Mouse (Mus musculus): ENCODE data around the gene Fign.

Gene Fign

DNA sequence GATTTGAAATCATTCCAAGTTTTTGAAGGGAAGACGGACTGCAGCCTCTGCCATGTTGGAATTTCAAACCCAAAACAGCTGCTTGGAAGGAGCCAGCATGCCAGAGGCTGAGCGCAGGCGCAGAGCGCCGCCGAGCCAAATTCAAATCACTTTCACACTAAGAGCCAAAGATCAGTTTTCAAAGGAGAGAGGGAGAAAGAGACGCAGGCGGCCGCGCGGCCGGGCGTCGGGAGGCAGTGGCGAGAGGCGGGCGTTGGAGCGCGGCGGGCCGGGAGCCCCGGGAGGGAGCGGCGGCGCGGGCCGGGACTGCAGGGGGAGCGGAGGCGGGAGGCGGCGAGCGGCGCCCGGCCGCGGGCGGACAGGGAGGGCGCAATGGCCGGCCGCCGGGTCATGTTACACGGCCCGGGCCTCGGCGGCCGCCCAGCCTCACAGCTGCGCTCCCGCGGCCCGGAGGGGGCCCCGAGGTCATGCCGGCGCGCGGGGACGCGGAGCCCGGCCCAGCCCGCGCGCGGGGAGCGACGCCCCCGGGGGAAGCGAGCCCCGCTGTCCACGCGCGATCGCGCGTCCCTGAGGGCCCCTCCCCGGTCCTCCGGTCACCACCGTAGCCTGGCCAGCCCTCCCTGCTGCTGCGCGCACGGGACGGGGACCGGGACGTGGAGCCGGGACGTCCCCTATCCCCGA lies at the start of gene Fign:
Gene Fign (minus strand): TSS at position 102 of the 681 bp plus-strand sequence.
- DNase-seq (ENCODE audit: low spot score in 2 of 2): peak; percentile 69 to 81

DNA sequence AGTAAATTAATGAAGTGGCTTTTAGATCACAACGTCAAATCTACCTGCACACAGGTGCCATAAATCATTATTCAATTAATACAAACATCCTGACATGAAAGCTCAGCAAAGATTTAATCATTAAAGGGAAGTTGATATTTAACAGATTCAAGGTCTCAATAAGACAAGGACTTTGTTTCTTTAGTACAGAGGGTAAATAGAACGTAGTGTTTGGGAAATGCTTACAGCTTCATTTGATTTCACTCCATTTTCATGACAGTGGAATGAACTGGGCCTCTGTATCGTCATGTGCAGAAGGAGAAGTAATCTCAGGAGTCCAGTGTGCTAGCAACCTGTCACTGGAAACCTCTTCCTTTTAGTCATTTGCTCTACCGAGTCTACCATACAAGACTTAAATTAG lies 35.8 kb upstream of the Fign start:
- no peak for DNase-seq (ENCODE audit: low spot score in 2 of 2)

DNA sequence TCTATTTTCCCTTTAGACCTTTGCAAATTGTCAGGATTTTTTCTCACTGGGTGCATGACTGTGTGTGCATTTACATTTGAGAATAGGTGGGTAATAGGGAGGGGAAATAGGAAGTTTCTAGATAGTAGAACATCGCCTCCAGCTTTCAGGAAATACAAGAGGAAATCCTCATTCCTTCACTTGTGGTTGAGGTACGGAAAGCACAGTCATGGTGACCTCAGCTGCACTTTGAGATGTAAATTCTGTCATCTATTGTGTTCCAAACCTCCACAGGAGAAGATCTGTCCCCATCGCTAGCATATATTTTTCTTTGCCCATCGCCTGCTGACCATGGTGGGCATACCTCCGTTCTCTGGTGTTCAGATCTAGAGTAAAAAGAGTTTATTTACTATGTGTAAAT lies 22.7 kb upstream of the Fign start:
- DNase-seq (ENCODE audit: low spot score in 2 of 2): no peak

DNA sequence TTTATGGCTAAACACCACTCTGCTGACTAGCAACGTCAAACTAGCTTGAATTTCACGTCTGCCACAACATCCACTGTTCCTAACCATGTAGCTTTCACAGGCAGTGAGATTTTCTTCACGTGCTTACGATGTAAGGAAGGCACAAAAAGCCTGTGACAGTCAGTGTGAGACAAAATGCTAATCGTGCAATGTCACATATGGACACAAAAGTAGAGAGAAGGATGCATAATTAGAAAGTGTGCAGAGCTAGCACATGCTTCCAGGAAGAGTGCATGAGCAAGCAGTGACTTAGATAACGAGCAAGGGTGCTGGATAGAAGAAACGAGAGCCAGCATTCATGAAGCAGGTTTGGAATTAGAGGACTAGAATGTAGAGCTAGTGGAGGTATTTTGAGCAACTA lies 18.8 kb upstream of the Fign start:
- DNase-seq (ENCODE audit: low spot score in 2 of 2): no peak

DNA sequence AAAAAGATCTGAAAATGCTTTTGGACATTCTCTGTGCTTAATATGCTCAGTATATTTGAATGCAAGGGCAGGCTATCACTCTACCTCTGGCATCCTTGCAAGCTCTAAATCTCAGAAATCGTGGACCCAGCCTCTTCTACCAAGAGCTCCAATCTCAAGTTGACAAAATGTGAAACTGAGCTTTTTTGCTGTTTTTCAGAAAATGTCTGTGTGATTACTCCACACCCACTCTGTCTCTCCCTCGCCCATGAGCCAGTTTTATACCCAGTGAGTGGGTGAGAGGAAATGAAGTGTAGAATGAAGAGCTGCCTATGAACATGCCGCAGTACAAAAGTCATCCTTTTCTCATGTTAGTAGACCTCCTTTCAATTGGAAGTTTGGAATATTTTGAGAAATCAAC lies 13.3 kb upstream of the Fign start:
- DNase-seq (ENCODE audit: low spot score in 2 of 2): no peak

DNA sequence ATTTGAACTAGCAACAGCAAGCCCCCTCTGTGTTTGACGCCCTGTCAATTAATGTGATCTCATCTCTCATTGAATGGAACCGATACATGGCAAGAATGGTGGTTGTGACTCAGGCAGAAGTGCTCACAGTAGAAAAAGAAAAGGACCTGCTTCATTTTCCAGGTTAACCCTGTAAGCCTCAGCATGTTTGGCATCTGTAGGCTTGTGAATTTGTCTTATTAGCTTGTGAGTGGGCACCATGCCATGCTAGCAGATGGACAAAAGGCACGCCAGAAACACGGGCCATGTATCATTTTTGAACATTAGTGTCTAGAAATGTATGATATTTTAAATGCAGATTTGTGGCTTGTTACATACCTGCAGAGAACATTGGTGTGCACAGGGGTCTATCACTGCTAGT lies 12.0 kb upstream of the Fign start:
- no peak for DNase-seq (ENCODE audit: low spot score in 2 of 2)

DNA sequence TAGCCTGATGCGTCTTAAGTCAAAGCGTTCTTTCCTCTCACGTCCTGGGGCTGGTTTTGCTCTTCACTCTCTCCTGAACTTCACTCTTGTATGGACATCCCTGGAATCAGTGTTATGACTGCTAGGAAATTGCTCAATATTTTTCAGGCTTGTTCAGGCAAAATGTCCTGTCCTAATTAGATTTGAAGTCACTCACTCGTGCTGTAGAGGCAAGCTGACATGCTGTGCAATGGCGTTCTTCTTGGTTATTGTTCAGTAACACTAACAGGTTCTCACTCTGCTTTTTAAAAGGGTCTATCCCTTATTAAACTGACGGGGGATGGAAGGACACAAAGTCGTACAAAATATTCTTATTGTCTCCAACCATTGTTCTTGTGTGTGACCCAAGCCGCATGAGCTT lies 10.2 kb upstream of the Fign start:
- no peak for DNase-seq (ENCODE audit: low spot score in 2 of 2)

DNA sequence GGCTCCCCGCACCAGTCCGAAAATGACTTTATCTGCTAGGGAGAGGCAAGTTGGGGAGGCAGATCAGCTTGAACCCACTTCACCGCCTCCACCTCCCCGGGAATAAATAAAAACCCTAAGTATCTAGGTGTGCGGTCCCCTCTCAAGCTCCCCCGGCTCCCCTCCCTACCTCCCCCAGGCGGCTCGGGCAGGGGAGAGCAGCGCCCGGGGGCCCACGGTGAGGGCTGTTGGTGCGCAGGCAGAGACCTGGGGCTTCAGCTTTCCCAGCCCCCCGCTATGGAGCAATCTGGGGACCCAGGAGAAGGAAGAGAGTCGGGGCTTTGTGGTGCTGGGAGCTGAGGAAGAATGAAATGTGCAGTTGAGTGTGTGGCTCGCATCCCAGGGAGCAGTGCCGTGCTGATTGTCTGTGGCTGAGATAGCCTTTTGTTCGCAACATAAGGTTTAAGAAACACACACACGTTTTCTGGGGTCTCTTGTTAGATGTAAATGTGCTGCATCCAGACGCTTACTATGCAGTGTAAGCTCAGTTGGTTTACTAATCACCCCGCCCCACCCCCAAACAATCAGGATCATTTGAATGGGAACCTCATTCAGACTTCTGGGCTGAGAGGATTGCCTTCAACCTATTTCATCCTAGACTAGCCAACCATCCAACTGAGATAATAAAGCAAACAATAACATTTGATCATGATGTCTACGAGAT lies 931 bp upstream of the Fign start:
- peak in 1 of 2 experiments; percentile 13 for DNase-seq (ENCODE audit: low spot score in 2 of 2)

DNA sequence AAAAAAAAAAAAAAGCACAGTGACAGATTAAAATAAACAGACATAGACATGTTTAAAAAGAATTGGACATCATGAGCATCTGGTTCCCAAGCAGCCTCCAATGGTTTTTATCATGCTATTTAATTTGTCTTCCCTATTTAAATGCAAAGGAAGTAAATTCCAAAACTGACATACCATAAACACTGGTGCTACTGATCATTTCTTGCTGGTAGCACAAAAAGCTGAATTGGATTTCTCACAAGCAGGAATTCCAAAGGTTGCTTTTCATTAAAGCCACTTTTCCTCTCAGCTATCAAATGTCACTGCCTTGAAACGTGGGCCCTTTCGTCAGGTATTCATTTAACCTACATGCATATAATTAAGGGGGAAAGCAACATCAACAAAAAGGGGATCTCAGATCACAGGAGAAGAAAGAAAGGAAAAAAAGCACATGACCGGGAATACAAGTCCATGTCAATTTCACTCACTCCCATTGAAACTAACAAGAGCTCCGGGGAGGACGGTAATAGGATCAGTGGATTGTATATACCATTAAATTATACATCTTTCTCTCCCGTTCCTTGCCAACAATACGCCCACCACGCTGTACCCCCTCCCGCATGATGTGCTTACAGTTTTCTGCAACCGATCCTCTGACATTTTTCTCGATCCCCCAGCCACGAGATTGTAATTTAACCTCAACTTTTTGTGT lies 972 bp downstream of the Fign start:
- no peak for DNase-seq (ENCODE audit: low spot score in 2 of 2)

DNA sequence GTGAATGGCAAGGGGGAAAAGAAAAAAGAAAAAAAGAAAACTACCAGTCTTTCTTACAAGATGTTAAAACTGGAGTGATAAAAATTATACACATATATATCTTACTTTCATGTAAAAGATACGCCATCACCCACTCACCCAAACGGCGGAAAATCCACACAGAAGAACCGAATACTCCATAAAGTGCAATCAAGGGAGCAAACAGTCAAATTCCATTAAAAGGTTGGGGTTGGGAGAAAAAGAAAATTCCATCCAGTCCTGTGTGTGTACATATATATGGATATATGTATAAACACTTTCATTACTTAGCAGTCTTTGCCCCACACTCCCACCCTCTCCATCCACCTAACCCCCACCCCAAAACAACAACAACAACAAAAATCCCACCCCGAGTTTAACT lies 1.7 kb downstream of the Fign start:
- no peak for DNase-seq (ENCODE audit: low spot score in 2 of 2)

DNA sequence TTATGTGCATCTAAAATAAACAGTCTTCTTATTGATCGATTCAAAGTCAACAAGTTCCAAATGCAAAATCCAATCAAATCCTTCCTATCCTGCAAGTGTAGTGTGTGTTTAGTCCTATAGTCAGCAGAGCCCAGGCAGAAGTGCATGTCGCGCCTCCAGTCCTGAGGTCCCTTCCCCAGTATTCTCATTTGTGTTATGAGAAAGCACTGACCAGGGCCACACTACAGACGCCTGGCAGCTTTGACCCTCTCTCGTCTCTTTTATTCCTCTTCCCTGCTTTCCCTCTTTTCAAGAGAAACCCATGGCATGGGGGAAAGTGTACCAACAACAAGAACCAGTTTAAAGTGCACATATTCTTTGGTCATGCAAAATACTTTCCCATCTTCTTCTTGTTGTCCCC lies 2.3 kb downstream of the Fign start:
- DNase-seq (ENCODE audit: low spot score in 2 of 2): no peak

DNA sequence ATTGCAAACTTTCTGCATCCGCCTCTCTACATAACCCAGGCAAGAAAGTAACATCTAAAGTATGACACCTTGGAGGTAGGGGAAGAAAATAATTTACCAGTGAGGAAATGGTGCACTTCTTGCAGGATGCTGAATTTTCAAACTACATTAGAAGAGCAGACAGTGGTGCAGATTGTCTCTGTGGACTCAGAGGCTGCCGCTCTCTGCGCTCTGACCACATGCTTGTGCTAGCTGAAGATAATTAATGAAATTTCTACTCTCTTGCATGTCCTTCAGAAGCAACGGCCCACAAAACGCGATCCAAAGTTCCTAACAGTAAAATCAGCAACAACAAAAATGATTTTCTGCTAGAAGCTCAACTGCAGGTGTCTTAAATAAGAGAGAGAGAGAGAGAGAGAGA lies 4.8 kb downstream of the Fign start:
- DNase-seq (ENCODE audit: low spot score in 2 of 2): no peak

DNA sequence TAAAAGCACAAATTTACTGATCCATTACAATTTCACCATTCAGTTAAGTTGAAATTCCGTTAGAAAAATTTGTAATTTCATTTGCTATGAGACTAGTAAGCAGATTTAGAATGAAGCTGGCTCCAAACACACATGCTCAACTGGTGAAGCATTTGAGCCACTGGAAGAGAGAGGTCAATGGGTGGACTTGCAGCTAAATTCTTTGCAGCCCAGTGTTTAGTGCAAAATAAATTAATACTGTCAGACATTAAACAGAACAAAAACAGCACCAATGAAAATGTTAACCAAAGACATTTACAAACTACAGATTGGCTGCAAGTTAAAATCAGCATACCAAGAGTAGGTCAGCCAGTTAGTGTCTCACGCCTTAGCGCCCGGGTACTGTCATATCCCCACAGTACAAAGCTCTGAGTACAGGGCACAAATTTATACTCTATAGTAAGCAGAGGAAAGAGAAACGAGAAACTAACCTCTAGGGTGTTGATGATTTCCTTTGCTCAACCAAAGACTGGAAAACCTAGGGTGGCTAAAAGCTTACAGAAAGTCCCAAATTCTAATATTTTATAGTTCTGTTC lies 13.9 kb downstream of the Fign start:
- DNase-seq (ENCODE audit: low spot score in 2 of 2): no peak

DNA sequence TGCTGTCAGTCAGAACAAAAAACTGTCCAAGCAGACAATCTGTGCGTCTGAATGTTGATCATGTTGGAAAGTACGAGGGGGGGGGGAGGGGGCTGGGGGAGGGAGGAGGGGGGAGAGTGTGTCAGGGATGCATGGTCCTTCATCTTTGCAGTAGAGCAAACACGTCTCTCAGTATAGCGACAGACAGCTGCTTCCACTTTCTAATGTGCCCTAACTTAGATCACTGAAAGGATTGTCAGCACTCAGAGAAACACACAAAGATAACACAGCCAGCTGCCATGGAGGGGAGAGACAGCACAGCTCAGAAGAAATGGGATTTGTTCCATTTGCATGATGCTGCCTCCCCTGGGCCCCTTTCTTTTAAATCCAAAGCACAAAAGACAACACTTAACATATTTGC lies 18.1 kb downstream of the Fign start:
- no peak for DNase-seq (ENCODE audit: low spot score in 2 of 2)

DNA sequence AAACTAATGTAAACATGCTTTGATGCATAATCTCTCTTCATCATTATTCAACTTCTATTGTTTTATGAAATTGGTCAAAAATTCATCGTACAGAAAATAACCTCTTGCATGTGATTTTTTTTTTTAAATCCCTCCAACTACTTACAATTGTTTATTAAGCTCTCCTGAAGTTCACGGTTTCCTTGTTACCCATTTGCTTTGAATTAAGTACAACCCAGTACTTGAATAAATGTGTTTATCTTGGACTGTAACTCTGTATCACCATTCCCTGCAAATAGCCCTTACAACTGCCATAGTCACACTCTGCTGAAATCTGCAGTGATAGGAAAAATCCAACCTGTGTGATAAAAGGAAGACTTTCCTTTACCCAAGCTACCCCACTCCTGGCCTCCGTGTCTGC lies 19.3 kb downstream of the Fign start:
- no peak for DNase-seq (ENCODE audit: low spot score in 2 of 2)

DNA sequence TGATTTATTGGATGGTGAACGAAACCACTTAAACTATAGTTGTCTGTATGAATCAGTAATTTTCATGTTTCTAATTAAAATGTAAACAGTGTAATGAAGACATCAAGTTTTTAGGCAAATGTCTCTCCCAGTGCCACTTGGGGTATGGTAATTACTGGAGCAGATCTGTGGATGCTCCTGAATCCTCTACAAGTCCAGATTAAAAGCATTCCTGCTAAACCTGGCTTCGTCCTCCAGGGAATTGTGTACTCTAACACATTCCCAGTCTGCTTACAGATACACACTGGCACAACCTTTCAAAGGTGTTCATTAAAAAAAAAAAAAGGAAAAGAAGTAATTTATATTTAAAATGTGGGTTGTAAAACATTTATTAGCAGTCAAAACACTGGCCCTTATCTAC lies 20.0 kb downstream of the Fign start:
- no peak for DNase-seq (ENCODE audit: low spot score in 2 of 2)

DNA sequence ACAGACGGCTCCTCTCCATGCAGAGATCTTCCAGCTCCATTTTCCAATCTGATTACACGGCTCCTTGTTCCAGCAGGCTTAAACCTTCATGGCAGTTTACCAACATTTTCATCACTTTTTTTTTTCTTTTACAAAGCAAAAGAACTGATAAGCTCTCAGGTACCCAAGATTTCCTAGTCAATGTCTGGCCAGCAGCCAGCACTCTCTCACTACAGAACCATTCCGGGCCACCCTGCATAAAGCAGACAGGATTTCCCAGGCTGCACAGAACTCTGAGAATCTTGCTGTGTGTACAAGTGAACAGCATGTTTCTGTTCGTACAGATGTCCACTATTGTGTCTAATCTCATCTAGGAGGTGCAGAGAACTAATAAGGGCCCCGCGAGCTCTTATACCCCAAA lies 22.0 kb downstream of the Fign start:
- DNase-seq (ENCODE audit: low spot score in 2 of 2): no peak

DNA sequence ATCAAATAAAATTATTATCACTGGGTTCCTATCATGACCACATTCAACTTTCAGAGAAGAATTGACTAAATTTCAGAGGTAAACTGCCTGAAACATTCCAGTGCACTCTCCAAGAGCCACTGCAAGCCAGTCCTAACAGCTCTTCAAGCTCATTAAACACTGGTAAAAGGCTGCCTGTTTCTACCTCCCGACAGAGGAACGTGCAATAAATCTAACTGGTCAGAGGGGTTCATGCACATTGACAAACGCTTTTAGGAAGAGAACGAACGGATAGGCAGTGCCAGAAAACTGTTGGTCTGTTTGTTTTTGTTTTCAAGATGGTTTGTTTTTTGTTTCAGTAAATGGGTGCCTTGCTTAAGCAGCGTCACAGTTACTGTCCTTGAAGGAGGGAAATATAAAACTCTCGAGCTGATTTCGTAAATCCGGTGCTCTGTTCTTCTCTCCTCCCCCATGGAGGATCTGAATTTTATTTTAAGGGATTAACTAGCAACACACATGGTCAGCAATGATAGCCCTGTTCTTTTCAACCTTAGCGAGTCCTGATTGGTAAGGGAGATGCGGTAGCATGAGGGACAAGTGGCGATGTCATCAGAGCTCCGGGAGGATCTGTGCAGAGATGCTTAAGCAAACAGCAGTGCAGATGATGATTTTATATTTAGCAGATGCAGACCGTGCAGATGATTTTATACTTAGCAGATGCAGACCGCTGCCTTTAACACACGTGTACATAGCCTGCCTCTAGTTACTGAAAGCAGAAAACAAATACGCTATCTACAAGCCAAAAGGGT lies 23.0 kb downstream of the Fign start:
- no peak for DNase-seq (ENCODE audit: low spot score in 2 of 2)

DNA sequence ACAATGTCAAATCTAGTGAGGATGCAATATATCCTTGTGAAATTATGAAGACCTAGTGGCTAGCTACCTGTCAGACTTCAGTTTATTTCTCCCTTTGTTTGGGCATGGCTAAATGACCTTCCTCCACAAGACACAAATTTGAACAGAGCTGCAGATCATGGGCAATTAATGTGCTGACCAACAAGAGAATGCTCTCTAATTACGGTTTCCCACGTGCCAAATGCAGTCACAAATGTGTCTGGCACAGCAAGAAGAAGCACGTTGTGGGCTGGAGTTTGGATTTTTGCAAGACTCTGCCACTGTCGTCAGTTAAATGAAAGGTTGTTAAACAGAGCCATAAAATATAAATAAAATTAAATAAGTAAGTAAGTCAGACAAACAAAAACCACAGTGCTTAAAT lies 25.7 kb downstream of the Fign start:
- DNase-seq (ENCODE audit: low spot score in 2 of 2): no peak

DNA sequence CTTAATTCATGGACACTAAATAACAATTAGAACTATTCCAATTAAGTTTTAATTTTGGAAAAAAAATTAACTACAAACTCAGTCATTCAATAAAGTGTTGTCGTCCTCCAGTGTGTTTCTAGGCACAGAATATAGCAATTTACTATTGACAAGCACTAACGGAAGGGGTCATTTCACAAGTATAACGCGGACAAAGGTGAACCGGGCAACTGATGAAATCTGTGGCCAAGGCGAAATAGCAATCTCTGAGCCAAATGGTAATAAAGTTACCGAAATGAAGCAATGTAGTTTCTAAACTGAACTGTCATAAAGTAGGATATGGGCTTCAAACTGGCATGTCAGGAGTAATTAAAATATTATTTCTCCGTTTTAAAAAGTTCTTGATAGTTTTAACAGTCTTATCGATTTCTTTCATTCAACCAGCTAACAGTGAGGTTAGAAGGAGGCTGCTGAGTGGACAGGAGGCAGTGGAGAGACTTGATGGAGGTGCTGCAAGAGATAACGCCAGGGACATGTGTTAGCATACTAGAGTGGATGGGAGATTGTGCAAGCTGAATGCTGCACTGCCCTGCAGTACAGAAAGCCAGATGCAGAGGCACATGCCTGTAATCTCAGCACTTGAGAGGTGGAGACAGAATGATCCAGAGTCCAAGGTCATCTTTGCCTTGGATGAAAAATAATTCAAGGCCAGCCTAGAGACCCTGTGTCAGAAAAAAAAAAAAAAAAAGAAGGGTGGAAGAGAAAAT lies 27.7 kb downstream of the Fign start:
- peak in 1 of 2 experiments; percentile 15 for DNase-seq (ENCODE audit: low spot score in 2 of 2)

DNA sequence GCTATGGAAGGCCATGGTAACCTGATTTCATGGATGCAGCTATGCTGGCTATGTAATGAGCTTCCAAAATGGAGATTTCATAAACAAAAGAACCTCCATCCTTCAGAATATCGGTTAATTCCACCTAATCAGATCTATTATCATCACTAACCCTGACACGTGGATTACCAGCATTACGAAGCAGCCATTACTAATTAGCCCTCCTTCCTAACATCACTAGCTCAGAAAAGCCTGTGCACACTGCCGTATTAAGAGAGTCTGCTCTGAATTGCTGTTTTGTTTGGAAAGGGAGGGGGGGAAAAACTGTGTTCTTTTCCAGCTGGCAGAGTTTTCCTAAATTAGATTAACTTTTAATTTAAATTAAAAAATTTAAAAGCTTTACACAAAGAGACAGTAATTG lies 32.3 kb downstream of the Fign start:
- DNase-seq (ENCODE audit: low spot score in 2 of 2): no peak
